Mouse (Mus musculus) embryonic fibroblast, embryonic 13.5 days (primary cell): ENCODE results near the gene Tacr2. TPM values are rescaled to one million over a fixed set of nuclear protein-coding genes. Genes with fewer than 3 reads are reported as not detected.

Experiments
- H3K27ac ChIP-seq: 2 replicates; pipeline ENCODE4 v1.5.1; 2012; ENCODE audit warnings: low read length, control low read depth, inconsistent platforms; ENCODE audit not compliant: insufficient read depth
- H3K4me1 ChIP-seq: 2 replicates; pipeline ENCODE4 v1.6.1; 2011; ENCODE audit warnings: low read length; ENCODE audit not compliant: control insufficient read depth, insufficient read depth
- H3K4me3 ChIP-seq: 2 replicates; pipeline ENCODE4 v1.5.1; 2011; ENCODE audit warnings: mild to moderate bottlenecking, control low read depth, low read length; ENCODE audit not compliant: insufficient read depth
- CTCF ChIP-seq: IDR thresholded peaks from 2 replicates; pipeline ENCODE4 v1.5.1; 2011; ENCODE audit warnings: mild to moderate bottlenecking, control low read depth, low read length, moderate library complexity, borderline replicate concordance; ENCODE audit not compliant: insufficient read depth
- POLR2A ChIP-seq: IDR thresholded peaks from 2 replicates; pipeline ENCODE4 v1.6.1; 2011; ENCODE audit warnings: low read depth, mild to moderate bottlenecking, control low read depth, low read length, moderate library complexity
- polyA plus RNA-seq: library from polyadenylated mRNA; stranded (reverse); fragments of >200 nt; gene quantifications from 2 replicates; pipeline ENCODE4 v1.2.4, GENCODE M21; 2011; ENCODE audit warnings: low read depth; ENCODE audit not compliant: missing spikeins, insufficient read length

The Tacr2 gene
- polyA plus RNA-seq, 1 experiment = not detected

- Histone ChIP-seq H3K4me3 (no peak overlapping the region), H3K27ac (no peak overlapping the region), H3K4me1 (no peaks in the 10 kb centered on the region)
- TF ChIP-seq POLR2A = no peak
- TF ChIP-seq CTCF = no peak
These were observed 31.3 kb upstream of the Tacr2 start for GRCm38 (mm10) chr10:62220732-62221514.

- no peak for TF ChIP-seq POLR2A
- TF ChIP-seq CTCF = no peak
- Histone ChIP-seq H3K4me1 (no peaks in the 10 kb centered on the region), H3K4me3 (no peak overlapping the region), H3K27ac (no peak overlapping the region)
These were observed 30.6 kb upstream of the Tacr2 start for GRCm38 (mm10) chr10:62221647-62222046.

GRCm38 (mm10) chr10:62222777-62223176 lies 29.5 kb upstream of the Tacr2 start:
- no peak overlapping the region for H3K27ac ChIP-seq
- no peak for TF ChIP-seq CTCF
- no peak for TF ChIP-seq POLR2A
- H3K4me1 ChIP-seq = no peaks in the 10 kb centered on the region
- H3K4me3 ChIP-seq = no peak overlapping the region

- H3K4me3 ChIP-seq = no peak overlapping the region
- no peak overlapping the region for H3K27ac ChIP-seq
- H3K4me1 ChIP-seq = no peaks in the 10 kb centered on the region
- no peak for TF ChIP-seq POLR2A
- no peak for TF ChIP-seq CTCF
These were observed 28.0 kb upstream of the Tacr2 start for GRCm38 (mm10) chr10:62224231-62224630.

GRCm38 (mm10) chr10:62225839-62226238 lies 26.4 kb upstream of the Tacr2 start:
- Histone ChIP-seq H3K27ac (no peak overlapping the region), H3K4me1 (no peaks in the 10 kb centered on the region), H3K4me3 (no peak overlapping the region)
- TF ChIP-seq CTCF = no peak
- no peak for TF ChIP-seq POLR2A

- Histone ChIP-seq H3K4me1 (no peaks in the 10 kb centered on the region), H3K27ac (no peak overlapping the region), H3K4me3 (no peak overlapping the region)
- no peak for TF ChIP-seq POLR2A
- no peak for TF ChIP-seq CTCF
These were observed 24.1 kb upstream of the Tacr2 start for GRCm38 (mm10) chr10:62228126-62228525.

GRCm38 (mm10) chr10:62230708-62231394 lies 21.4 kb upstream of the Tacr2 start, which contains the start of gene Tspan15:
Gene Tspan15 (minus strand): TSS chr10:62231251.
- H3K4me3 ChIP-seq = peak within 1 kb of the TSS; percentile 52
- H3K4me1 ChIP-seq = no peaks in the 10 kb centered on the region
- H3K27ac ChIP-seq = no peak within 1 kb of the TSS
- TF ChIP-seq CTCF (no peak), POLR2A (peak; percentile 50; the same call in 1 of the 2 replicates)

GRCm38 (mm10) chr10:62231395-62231732 lies 20.9 kb upstream of the Tacr2 start:
- no peaks in the 10 kb centered on the region for H3K4me1 ChIP-seq
- H3K27ac ChIP-seq = no peak overlapping the region
- TF ChIP-seq CTCF = no peak
- TF ChIP-seq POLR2A = no peak
- 0 out of 2 replicates have a peak overlapping the region, but pooled peaks have one; percentile 17 for H3K4me3 ChIP-seq

- H3K4me1 ChIP-seq = no peaks in the 10 kb centered on the region
- H3K4me3 ChIP-seq = no peak overlapping the region
- TF ChIP-seq CTCF = no peak
- TF ChIP-seq POLR2A = no peak
- no peak overlapping the region for H3K27ac ChIP-seq
These were observed 20.4 kb upstream of the Tacr2 start for GRCm38 (mm10) chr10:62231811-62232210.

- Histone ChIP-seq H3K4me1 (no peaks in the 10 kb centered on the region), H3K4me3 (no peak overlapping the region), H3K27ac (no peak overlapping the region)
- TF ChIP-seq POLR2A = no peak
- no peak for TF ChIP-seq CTCF
These were observed 16.1 kb upstream of the Tacr2 start for GRCm38 (mm10) chr10:62236165-62236564.
